Mouse (Mus musculus) liver, postnatal 0 days (tissue): Measurements from ENCODE around the gene D630023F18Rik. TPM values are rescaled to one million over a fixed set of nuclear protein-coding genes. Genes with fewer than 3 reads are reported as not detected.
A peak's percentile ranks its signal among the peaks of the same experiment; 100 is the strongest.

Experiments
- ATAC-seq: fragments of 200-750 bp; cut with Nextera tagmentation; 2 replicates; pipeline ENCODE4 v1.8.0; 2017; ENCODE audit warnings: mild to moderate bottlenecking, moderate library complexity
- DNase-seq: peaks from one replicate; pipeline ENCODE4 v3.0.0-alpha.2; 2016
- H3K27ac ChIP-seq: fragments of 300-500 bp; sonication (generic); 2 replicates; pipeline ENCODE4 v1.5.1; 2014; ENCODE audit warnings: antibody characterized with exemption, moderate library complexity, mild to moderate bottlenecking, low read depth
- H3K27me3 ChIP-seq: fragments of 300-500 bp; sonication (generic); 2 replicates; pipeline ENCODE4 v1.6.1; 2014; ENCODE audit warnings: low read length, control low read depth, mixed read lengths; ENCODE audit not compliant: insufficient read depth
- H3K36me3 ChIP-seq: fragments of 300-500 bp; sonication (generic); replicated peaks from 2 replicates; pipeline ENCODE4 v1.6.1; 2014; ENCODE audit warnings: mild to moderate bottlenecking, control low read depth, low read length, moderate library complexity, mixed read lengths; ENCODE audit not compliant: insufficient read depth
- H3K4me1 ChIP-seq: fragments of 300-500 bp; sonication (generic); 2 replicates; pipeline ENCODE4 v1.6.1; 2014; ENCODE audit warnings: antibody characterized with exemption, mild to moderate bottlenecking, control low read depth; ENCODE audit not compliant: insufficient read depth
- H3K4me2 ChIP-seq: fragments of 300-500 bp; sonication (generic); 2 replicates; pipeline ENCODE4 v1.6.1; 2014; ENCODE audit warnings: low read depth, mild to moderate bottlenecking, low read length, moderate library complexity, mixed read lengths
- H3K4me3 ChIP-seq: fragments of 300-500 bp; sonication (generic); 2 replicates; pipeline ENCODE4 v1.5.1; 2014; ENCODE audit warnings: low read depth, low read length
- H3K9ac ChIP-seq: fragments of 300-500 bp; sonication (generic); replicated peaks from 2 replicates; pipeline ENCODE4 v1.6.1; 2014; ENCODE audit warnings: mild to moderate bottlenecking, moderate library complexity
- H3K9me3 ChIP-seq: fragments of 300-500 bp; sonication (generic); 2 replicates; pipeline ENCODE4 v1.6.1; 2016; ENCODE audit warnings: mild to moderate bottlenecking, control low read depth, low read length, mixed read lengths
- CTCF ChIP-seq: sonication (generic); IDR thresholded peaks from 2 replicates; pipeline ENCODE4 v1.5.1; 2016; ENCODE audit warnings: antibody characterized with exemption, low read depth
- EP300 ChIP-seq: IDR thresholded peaks from 2 replicates; pipeline ENCODE4 v1.6.1; 2016; ENCODE audit warnings: antibody characterized with exemption, low read depth, mild to moderate bottlenecking
- WGBS: fragments of 180-500 bp; shearing (Covaris S2); extraction: QIAGEN DNeasy Blood & Tissue Kit; methylation state at CpG from one replicate; pipeline ENCODE4 v1.1.7; 2014; ENCODE audit not compliant: insufficient replicate concordance; 5-methylcytosine and 5-hydroxymethylcytosine counted together
- polyA plus RNA-seq: library from polyadenylated mRNA; unstranded; fragments of >200 nt; fragmentation: Nextera tagmentation; extraction: Ambion mirVana; gene quantifications from 2 replicates; pipeline ENCODE4 v1.2.1, GENCODE M21; 2015

Gene D630023F18Rik
- polyA plus RNA-seq, 1 experiment from 2014 or later, result 0.12 TPM

DNA sequence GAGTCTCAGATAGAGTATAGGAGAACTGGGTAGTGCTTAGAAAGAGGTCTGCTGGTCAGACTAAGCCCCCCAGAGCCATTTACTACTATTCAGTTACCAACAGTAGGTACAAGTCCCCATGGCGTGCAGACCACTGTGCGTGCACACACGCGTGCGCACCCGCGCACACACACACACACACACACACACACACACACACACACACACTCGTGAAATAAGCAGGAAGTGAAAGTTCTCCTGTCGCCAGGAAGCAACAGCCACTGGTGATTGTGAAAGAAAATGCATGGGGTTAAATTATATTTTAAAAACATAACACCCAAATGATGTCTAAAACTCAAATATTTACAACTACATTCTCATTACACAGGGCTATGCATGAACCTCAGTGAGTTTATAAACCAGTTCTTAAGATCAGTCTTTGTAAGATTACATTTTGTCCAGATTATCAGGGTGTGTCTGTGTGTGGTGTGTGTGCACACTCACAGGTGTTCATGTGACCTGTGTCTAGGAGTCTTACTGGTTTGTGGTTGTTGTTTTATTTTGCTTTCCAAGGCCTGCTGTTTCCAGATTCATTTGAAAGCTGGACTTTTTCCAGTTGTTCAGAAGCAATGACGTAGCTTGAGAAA is 15.2 kb downstream of the D630023F18Rik start:
- no peak overlapping the region for H3K4me2 ChIP-seq
- no peaks in the 10 kb centered on the region for H3K9me3 ChIP-seq
- DNase-seq (peak; percentile 30), ATAC-seq (no peak)
- H3K9ac ChIP-seq, result no peak overlapping the region
- no peak overlapping the region for H3K27ac ChIP-seq
- H3K4me1 ChIP-seq, result peaks cover 1% of the 10 kb centered on the region; the same call in 1 of the 2 replicates
- WGBS, result 75% methylated on average over 10 of the region's 10 CpGs
- TF ChIP-seq CTCF, result no peak
- TF ChIP-seq EP300, result no peak
- H3K4me3 ChIP-seq, result no peak overlapping the region
- no peaks in the 10 kb centered on the region for H3K36me3 ChIP-seq
- H3K27me3 ChIP-seq, result no peaks in the 10 kb centered on the region

DNA sequence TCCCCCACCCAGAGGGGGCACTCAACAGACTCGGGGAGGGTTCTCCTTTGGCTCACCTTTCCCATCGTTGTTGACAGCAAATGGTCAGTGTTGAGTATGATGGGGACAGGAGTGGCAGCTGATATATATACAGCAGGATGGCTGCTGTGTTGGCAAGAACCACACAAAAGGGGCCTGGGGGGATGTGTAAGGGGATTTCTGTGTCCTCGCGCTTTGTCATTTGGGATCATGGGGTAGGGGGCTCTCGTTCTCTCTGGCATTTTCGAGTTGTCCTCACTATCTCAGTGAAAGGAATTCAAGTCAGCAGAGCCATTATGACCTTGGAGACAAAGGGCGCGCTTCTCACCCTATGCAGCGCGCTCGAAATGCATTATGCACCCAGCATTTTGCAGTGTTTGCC is 19.7 kb downstream of the D630023F18Rik start, which contains the start of gene Cryga:
Gene Cryga, minus strand, starts transcription at position 101 of the 400 bp plus-strand sequence.
- Histone ChIP-seq H3K9me3 (no peaks in the 10 kb centered on the region), H3K9ac (no peak within 1 kb of the TSS), H3K27me3 (no peaks in the 10 kb centered on the region), H3K4me3 (no peak within 1 kb of the TSS), H3K27ac (no peak within 1 kb of the TSS), H3K4me2 (no peak within 1 kb of the TSS), H3K36me3 (no peaks in the 10 kb centered on the region), H3K4me1 (no peaks in the 10 kb centered on the region)
- TF ChIP-seq EP300 (no peak), CTCF (no peak)
- ATAC-seq, result no peak
- 82% methylated on average over 11 of the region's 11 CpGs for WGBS
- no peak for DNase-seq

DNA sequence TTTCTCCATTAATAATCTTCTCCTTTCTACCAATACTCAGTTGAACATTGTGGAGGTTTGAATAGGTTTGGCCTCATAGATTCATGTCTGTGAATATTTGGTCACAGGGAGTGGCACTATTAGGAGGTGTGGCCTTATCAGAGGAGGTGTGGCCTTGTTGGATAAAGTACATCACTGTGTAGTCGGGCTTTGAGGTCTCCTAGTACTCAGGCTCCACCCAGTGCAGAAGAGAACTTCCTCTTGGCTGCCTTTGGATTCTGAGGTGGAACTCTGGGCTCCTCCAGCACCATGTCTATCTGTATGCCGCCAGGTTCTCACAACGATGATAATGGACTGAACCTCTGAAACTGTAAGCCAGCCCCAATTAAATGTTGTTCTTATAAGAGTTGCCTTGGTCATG is 26.1 kb downstream of the D630023F18Rik start:
- Histone ChIP-seq H3K4me3 (no peak overlapping the region), H3K27me3 (no peaks in the 10 kb centered on the region), H3K9ac (no peak overlapping the region), H3K9me3 (no peaks in the 10 kb centered on the region), H3K4me2 (no peak overlapping the region), H3K4me1 (no peaks in the 10 kb centered on the region), H3K36me3 (no peaks in the 10 kb centered on the region), H3K27ac (no peak overlapping the region)
- ATAC-seq (no peak), DNase-seq (no peak)
- WGBS, result 76% methylated on average over 3 of the region's 3 CpGs
- TF ChIP-seq EP300 (no peak), CTCF (no peak)

DNA sequence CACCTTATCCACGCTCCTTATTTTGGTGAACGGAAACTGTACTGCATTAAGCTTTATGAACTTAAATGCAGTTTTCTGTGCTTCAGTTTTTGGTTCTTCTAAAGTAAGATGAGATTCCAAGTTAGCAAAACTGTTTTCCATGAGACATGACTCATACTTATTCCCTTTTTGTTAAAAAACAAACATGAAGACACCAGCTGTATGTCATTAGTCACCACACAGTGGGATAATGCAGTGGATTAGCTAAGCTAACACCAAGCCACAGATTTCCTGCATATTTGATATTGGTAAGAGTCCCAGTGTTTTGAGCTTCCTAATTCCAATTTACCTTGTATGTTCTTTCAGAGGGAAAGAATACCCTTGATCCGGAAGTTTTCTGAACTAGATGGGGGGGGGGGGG is 31.4 kb downstream of the D630023F18Rik start:
- Histone ChIP-seq H3K9ac (no peak overlapping the region), H3K4me2 (no peak overlapping the region), H3K36me3 (no peaks in the 10 kb centered on the region), H3K4me3 (no peak overlapping the region), H3K27ac (no peak overlapping the region), H3K27me3 (no peaks in the 10 kb centered on the region), H3K9me3 (no peaks in the 10 kb centered on the region), H3K4me1 (peaks cover 9% of the 10 kb centered on the region; the same call in 1 of the 2 replicates)
- no peak for ATAC-seq
- DNase-seq, result no peak
- TF ChIP-seq CTCF (no peak), EP300 (no peak)
- 85% methylated on average over 3 of the region's 3 CpGs for WGBS

DNA sequence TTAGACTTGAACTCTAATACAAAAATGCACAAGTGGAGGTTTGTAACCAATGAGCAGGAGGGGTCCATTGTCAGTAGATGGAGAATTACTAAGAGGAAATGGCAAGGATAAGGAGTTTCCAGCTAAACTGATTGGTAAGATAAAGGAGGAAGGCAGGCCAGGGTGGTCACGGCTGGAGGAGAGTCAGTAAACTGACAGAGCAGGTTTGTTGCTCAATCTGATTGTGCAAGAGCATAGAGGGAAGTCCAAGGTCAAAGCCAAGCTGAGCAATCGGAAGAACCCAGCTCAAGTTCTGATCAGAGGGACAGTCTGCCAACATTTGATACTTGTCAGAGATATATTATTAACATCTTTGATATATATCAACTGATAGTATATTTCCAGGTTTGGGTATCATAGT is 32.6 kb downstream of the D630023F18Rik start:
- H3K4me2 ChIP-seq, result no peak overlapping the region
- H3K4me1 ChIP-seq, result peaks cover 9% of the 10 kb centered on the region; the same call in 1 of the 2 replicates
- ATAC-seq (peak; percentile 78), DNase-seq (peak; percentile 56)
- no peak overlapping the region for H3K9ac ChIP-seq
- H3K36me3 ChIP-seq, result no peaks in the 10 kb centered on the region
- no peak overlapping the region for H3K4me3 ChIP-seq
- no peak for TF ChIP-seq CTCF
- TF ChIP-seq EP300, result no peak
- no peaks in the 10 kb centered on the region for H3K9me3 ChIP-seq
- WGBS, result 16% methylated on average over 2 of the region's 2 CpGs
- H3K27me3 ChIP-seq, result no peaks in the 10 kb centered on the region
- no peak overlapping the region for H3K27ac ChIP-seq

DNA sequence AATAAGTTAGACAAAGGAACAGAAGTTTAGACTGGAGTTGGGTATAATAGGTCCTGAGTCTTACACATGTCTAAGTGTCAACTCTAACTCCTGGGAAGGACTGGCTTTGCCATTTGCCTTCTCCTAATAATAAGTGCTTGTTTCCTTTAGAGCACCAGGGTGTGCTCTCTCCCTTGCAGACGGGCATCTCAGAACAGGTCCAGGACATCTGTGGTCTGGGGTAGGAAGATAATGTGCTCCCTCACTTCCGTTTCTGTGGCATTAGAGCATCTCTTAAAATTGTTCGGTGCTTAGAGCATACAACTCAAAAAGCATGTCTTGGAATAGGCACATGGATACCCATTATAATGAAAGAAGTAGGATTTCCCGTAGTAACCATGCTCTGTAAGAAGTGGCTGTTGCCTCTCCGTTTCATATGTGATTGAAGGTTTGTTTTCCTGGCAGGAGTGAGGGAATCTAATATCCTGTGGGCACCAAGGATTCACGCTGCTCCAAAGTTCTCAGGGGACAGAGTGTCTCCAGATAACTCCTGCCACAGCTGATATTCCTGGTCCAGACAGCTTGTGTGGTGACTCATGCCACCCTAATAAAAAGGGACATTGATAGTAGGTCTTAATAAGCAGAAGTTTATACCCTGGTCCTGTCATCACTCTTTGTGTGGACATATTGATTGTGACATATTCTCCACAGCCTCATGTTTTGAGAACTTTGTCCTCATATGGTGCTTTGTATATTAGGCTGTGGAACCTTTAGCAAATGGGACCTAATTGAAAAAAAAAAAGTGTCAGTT is 34.3 kb downstream of the D630023F18Rik start:
- peak; percentile 29; the same call in 1 of the 2 replicates for TF ChIP-seq CTCF
- no peak for TF ChIP-seq EP300
- DNase-seq (no peak), ATAC-seq (peak; percentile 50)
- H3K9me3 ChIP-seq, result no peaks in the 10 kb centered on the region
- H3K36me3 ChIP-seq, result no peaks in the 10 kb centered on the region
- H3K9ac ChIP-seq, result no peak overlapping the region
- no peak overlapping the region for H3K27ac ChIP-seq
- H3K4me3 ChIP-seq, result no peak overlapping the region
- WGBS, result 57% methylated on average over 6 of the region's 6 CpGs
- no peaks in the 10 kb centered on the region for H3K27me3 ChIP-seq
- no peak overlapping the region for H3K4me2 ChIP-seq
- peaks cover 9% of the 10 kb centered on the region; the same call in 1 of the 2 replicates for H3K4me1 ChIP-seq
